In genomic region chrX:94118350-94118749, GRCm38 (mm10) we compare ENCODE assay signal across 24 mouse cellular contexts.
"Had no signal": no experiment of that assay in that cellular context is flagged by ENCODE, and none has a peak within 500 bp of the region (broad histone marks: within the 10 kb centered on the region; RNA-seq: fewer than 3 reads in every experiment).

No protein-coding gene starts in this region.

- ATAC-seq: hindbrain, postnatal 0 days; intestine, embryonic 16.5 days had no signal

- H3K27ac ChIP-seq: heart, adult 2 months; heart, embryonic 13.5 days; heart, embryonic 15.5 days; hindbrain, embryonic 13.5 days; hindbrain, embryonic 15.5 days; hindbrain, postnatal 0 days; limb, embryonic 13.5 days; limb, embryonic 15.5 days; liver, embryonic 13.5 days; liver, embryonic 15.5 days had no signal

- H3K4me1 ChIP-seq: limb, embryonic 15.5 days had no signal

- H3K4me2 ChIP-seq: heart, embryonic 11.5 days; heart, embryonic 13.5 days; heart, embryonic 15.5 days; hindbrain, embryonic 13.5 days; hindbrain, embryonic 15.5 days; limb, embryonic 13.5 days; limb, embryonic 15.5 days; liver, embryonic 11.5 days; liver, embryonic 13.5 days; liver, embryonic 15.5 days had no signal

- H3K9me3 ChIP-seq: heart, embryonic 13.5 days; heart, embryonic 15.5 days; hindbrain, embryonic 13.5 days; hindbrain, embryonic 15.5 days; limb, embryonic 13.5 days; limb, embryonic 15.5 days; liver, embryonic 13.5 days; liver, embryonic 15.5 days had no signal

- H3K36me3 ChIP-seq: heart, embryonic 13.5 days; heart, embryonic 15.5 days; hindbrain, embryonic 13.5 days; hindbrain, embryonic 15.5 days; limb, embryonic 13.5 days; limb, embryonic 15.5 days; liver, embryonic 13.5 days; liver, embryonic 15.5 days had no signal

- H3K9ac ChIP-seq: heart, embryonic 13.5 days; heart, embryonic 15.5 days; hindbrain, embryonic 13.5 days; hindbrain, embryonic 15.5 days; limb, embryonic 13.5 days; limb, embryonic 15.5 days; liver, embryonic 13.5 days; liver, embryonic 15.5 days had no signal

- H3K4me3 ChIP-seq: heart, adult 2 months; heart, embryonic 13.5 days; heart, embryonic 15.5 days; hindbrain, embryonic 13.5 days; hindbrain, embryonic 15.5 days; limb, embryonic 13.5 days; limb, embryonic 15.5 days; liver, embryonic 13.5 days; liver, embryonic 15.5 days had no signal

- DNase-seq: gastrocnemius, postnatal 14 days; gastrocnemius, postnatal 36 days; heart, adult 11 months; heart, adult 2 months; heart, postnatal 14 days; heart, postnatal 36 days; kidney, adult 11 months; kidney, postnatal 10 days; kidney, postnatal 36 days; layer of hippocampus, adult 9-11 months; layer of hippocampus, postnatal 36 days; left cerebral cortex, postnatal 4 days; liver, embryonic 13.5 days had no signal
